Mouse (Mus musculus): ENCODE measurements around the gene Osmr. TPM values are rescaled to one million over a fixed set of nuclear protein-coding genes. Genes with fewer than 3 reads are reported as not detected.

Osmr gene
- polyA plus RNA-seq (2017; shearing (Covaris generic)): not detected

- ATAC-seq: no peak
Observed at GRCm38 (mm10) chr15:6874601-6875019, at the start of gene Osmr. Gene Osmr, minus strand, starts transcription at chr15:6874969.

GRCm38 (mm10) chr15:6919406-6919805 lies 44.6 kb upstream of the Osmr start:
- no peak for ATAC-seq

- no peak for ATAC-seq
Observed at GRCm38 (mm10) chr15:6914163-6914562, 39.4 kb upstream of the Osmr start.

GRCm38 (mm10) chr15:6909669-6910068 lies 34.9 kb upstream of the Osmr start:
- ATAC-seq: peak; percentile 53

- ATAC-seq: no peak
Observed at GRCm38 (mm10) chr15:6909084-6909483, 34.3 kb upstream of the Osmr start.

- no peak for ATAC-seq
Observed at GRCm38 (mm10) chr15:6908601-6909000, 33.8 kb upstream of the Osmr start.

GRCm38 (mm10) chr15:6906260-6907047 lies 31.7 kb upstream of the Osmr start:
- no peak for ATAC-seq

- no peak for ATAC-seq
Observed at GRCm38 (mm10) chr15:6905726-6906125, 31.0 kb upstream of the Osmr start.

- no peak for ATAC-seq
Observed at GRCm38 (mm10) chr15:6903286-6903975, 28.7 kb upstream of the Osmr start.

GRCm38 (mm10) chr15:6901982-6902639 lies 27.3 kb upstream of the Osmr start:
- ATAC-seq: no peak

GRCm38 (mm10) chr15:6901236-6901635 lies 26.5 kb upstream of the Osmr start:
- ATAC-seq: no peak

- ATAC-seq: no peak
Observed at GRCm38 (mm10) chr15:6884260-6884659, 9.5 kb upstream of the Osmr start.

GRCm38 (mm10) chr15:6883816-6884215 lies 9.0 kb upstream of the Osmr start:
- ATAC-seq: no peak

GRCm38 (mm10) chr15:6883091-6883490 lies 8.3 kb upstream of the Osmr start:
- no peak for ATAC-seq

GRCm38 (mm10) chr15:6882180-6882579 lies 7.4 kb upstream of the Osmr start:
- no peak for ATAC-seq

GRCm38 (mm10) chr15:6881211-6881610 lies 6.4 kb upstream of the Osmr start:
- no peak for ATAC-seq

GRCm38 (mm10) chr15:6873807-6874600 lies 765 bp downstream of the Osmr start:
- ATAC-seq: no peak

GRCm38 (mm10) chr15:6873154-6873806 lies 1.5 kb downstream of the Osmr start:
- ATAC-seq: no peak

GRCm38 (mm10) chr15:6871621-6872359 lies 3.0 kb downstream of the Osmr start:
- ATAC-seq: no peak

GRCm38 (mm10) chr15:6866888-6867287 lies 7.9 kb downstream of the Osmr start:
- no peak for ATAC-seq

- ATAC-seq: no peak
Observed at GRCm38 (mm10) chr15:6862125-6862524, 12.6 kb downstream of the Osmr start.
